Mouse (Mus musculus) adrenal gland, adult 18-20 months (tissue): ENCODE results near the gene Fam84a. TPM values are rescaled to one million over a fixed set of nuclear protein-coding genes. Genes with fewer than 3 reads are reported as not detected.

ENCODE experiments used
- DNase-seq, 2 experiments: peaks; one replicate each; pipeline ENCODE4 v3.0.0; 2021 to 2022; ENCODE audit warnings: low spot score in 2 of 2
- long read RNA-seq, 2 experiments: library from polyadenylated mRNA; stranded (forward); transcript quantifications; one replicate each; pipeline ENCODE4 v2.0.0; 2021
- total RNA-seq, 2 experiments: library from RNA; stranded (reverse); gene quantifications; 1 replicate in 1 of 2; 2 replicates in 1 of 2; pipeline ENCODE4 v1.2.3; 2021

Gene Fam84a
- total RNA-seq = 10 to 100 TPM in 1 of 2 experiments, 1 to 10 TPM in 1; 2.5 to 13.8 TPM
- long read RNA-seq, experiment 1 = 0 reads
- long read RNA-seq, experiment 2, full-length matches to known transcripts = 10 of 12 reads
- long read RNA-seq, experiment 2, partial matches to known transcripts = 0 of 12 reads
- long read RNA-seq, experiment 2, other reads (novel, unspliced or antisense) = 2 of 12 reads

DNA sequence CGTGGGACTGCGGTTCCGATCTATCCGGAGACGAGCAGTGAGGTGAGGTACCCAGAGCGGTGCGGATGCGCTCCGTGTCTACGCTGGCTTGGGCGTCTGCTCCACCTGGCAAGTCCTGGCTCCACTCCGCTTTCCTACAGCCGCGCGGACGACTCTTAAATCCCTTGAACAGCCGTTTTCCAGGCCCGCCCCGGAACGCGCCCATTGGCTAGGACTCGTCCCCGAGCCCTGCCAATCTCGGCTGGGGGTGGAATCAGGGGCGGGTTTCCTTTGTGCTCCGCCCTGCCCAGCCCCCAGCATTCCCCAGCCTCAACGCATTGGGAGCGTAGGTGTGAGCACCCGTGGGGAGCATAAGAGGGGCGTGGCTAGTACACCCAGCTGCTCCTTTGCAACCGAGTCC is at the start of gene Fam84a:
Gene Fam84a, minus strand, starts transcription at position 134 of the 400 bp plus-strand sequence.
- DNase-seq = peak; percentile 77 to 89

DNA sequence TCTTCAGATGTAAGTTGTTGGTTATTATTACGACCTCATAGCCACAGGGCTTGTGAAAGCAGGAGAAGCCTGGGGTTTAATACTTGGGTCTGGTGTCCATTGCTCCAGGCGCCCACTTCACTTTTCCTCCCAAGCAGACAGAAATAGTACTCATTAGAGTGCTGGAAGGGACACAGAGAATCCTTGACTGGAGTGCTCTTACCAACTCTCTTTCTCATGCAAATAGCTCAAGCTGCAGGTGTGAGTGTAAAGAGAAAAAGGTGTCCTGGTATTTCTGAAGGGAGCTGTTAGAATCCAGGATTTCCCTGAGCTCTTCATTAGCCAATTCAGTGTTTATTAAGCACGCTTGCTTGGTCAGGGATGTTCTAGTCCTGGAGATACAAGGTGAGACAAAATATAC is 43.6 kb upstream of the Fam84a start:
- no peak for DNase-seq

- DNase-seq = no peak
Observed at GRCm38 (mm10) chr12:14186689-14187195, 34.9 kb upstream of the Fam84a start.

DNA sequence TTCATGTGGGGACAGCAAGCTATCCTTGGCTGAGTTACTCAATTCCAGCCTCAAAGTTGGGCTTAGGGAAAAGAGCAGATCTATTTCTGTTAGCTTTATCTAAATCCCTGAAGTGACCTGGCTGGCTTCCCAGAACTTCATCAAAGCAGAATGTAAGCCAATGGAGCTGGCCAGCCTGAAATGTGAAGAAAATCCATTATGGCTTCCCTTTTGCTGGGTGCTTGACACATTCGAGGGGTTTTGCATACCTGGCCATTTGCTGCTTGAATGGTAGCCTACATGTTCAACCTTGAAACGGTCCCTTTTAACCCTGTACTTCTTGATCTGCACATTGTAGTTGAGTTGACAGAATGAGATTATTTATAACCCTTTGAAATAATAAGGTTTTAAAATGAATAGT is 13.9 kb upstream of the Fam84a start:
- DNase-seq = peak; percentile 21 to 35

GRCm38 (mm10) chr12:14164936-14165335 is 13.1 kb upstream of the Fam84a start:
- no peak for DNase-seq

DNA sequence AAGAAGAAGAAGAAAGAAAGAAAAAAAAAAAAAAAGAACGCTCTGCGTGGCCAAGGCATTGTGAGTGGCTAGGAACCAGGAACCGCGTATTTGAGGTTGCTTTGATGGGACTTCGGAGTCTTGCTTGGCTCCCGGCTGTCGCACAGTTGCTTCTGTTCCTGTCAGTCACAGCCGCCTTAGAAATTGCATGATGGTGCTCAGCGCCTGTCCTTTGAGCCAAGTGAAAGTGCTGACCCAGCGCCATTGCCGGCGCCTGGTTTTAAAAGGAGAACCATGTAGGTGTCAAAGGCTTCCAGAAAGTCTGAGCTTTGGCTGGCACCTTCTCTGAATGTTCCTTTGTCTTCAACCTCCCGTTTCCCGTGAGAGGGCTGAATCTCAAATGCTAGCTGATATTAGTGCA is 572 bp upstream of the Fam84a start:
- peak; percentile 15 to 20 for DNase-seq

DNA sequence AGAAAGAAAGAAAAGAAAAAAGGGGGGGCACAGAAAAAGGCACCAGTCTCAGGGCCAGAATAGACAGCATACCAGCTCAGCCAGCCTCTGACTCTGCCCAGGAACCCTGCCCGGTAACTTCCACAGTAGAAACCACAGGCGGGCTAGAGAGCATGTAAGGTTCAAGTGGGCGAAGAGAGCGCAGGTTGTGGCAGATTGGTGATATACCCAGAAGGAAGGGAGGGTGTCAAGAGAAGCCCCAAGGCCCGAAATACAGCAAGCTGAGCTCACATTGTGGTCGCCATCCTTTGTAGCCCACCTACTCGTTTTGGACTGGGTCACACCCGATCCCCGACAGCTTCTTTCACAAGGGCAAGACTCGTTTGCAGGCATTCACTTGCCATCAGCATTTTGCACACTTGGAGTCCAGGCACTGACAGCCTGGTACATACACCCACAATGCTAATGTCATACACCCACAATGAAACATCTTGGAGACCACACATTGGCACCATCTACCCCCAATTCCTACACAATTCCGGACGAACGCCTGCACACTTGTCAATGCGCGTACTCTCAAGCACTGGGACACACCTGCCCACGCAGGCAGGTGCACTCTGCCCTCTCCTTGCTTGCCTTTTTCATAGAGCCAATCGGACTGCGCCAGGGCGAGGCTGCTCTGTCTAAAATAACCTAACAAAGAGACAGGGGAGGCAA is 770 bp downstream of the Fam84a start:
- peak; percentile 15 to 20 for DNase-seq

- DNase-seq = peak in 1 of 2 experiments; percentile 22
Observed at GRCm38 (mm10) chr12:14150568-14150909, 1.3 kb downstream of the Fam84a start.

DNA sequence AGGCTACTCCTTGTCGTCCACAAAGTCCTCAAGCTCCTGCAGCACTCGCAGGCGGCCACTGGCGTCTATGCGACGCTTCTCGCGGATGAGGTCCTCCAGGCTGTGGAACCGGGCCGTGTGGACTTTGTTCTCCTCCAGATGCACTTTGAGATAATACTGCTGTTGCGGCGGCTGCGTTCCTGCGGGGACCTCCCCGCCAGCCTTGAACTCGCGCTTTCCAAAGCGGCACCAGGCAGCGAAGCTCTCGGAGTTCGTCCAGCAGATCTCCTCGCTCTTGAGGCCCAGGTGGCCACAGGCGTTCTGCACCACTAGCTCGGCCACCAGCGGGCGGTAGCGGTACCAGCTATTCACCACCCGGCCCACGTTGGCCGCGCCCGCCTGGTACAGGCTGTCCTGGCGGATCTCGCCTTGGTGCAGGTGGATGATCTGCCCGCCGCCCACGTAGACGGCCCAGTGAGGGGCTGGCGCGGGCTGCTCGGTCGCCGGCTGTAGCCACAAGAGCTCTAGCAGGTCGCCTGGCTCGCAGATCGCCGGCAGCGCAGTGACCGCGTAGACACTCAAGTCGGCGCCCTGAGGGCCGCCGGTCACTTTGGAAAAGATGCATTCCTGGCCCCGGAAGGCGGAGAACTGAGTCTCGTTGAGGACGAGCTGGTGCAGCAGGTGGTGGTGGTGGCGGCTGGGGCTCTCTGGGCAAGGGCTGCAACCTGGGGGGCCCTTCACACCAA is 1.8 kb downstream of the Fam84a start:
- peak; percentile 62 to 72 for DNase-seq

DNA sequence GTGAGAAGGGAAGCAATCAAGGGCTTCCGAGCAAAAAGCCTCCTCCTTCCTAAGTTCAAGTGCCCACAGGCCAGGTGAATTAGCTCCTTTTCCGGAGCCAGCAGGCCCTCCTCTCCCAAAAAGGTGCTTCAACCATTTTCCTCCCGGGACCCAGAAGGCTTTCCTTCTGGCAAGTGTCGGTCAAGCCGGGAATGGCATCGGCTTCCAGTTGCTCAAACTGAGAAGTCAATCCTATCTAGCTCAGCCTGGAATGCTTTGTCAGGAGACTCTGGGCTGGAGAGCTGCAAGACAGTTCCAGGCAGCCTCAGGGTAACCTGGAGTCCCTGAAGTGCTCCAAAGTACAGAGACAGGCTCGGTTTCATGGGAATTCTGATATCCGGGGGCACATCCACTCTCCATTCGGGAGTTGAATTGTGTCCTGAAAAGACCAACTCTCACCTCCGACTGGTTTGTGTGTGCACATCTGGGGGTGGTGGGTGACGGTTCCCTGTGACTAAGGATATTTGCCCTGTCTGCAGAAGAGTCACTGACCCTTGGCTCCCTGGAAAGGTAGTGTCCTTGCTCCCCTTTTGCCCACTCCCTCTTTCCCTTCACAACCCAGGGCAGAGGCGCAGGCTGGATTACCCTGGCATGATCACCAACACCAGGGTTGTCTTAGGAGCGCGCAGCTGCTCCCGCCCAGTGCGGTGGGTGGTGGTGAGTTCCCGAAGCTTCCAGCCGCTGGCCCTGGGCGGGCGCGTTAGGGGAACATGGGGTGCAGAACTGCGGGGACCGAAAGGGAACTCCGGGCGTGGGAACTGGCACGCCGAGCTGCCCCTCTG is 2.6 kb downstream of the Fam84a start:
- DNase-seq = no peak

DNA sequence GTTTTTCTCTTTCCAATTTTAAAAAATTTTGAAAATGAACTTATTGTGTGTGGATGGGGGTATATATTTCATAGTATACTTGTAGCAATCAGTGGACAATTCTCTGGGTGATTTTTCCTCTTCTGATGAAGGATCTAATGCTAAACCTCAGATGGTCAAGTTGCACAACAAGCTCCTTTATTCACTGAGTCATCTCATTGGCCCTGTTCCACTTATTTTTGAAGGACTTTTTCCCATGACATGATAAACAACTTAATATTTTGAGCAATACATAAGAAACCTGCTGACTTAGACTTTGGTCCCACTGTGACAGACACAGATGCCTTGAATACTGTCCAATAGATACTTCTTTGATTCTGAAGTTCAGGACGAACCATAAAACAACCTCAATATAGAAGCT is 14.8 kb downstream of the Fam84a start:
- no peak for DNase-seq

GRCm38 (mm10) chr12:14114730-14115129 is 37.1 kb downstream of the Fam84a start:
- no peak for DNase-seq

- DNase-seq = no peak
Observed at GRCm38 (mm10) chr12:14096944-14097343, 54.9 kb downstream of the Fam84a start.
